Mouse (Mus musculus) adrenal gland, adult 8-10 months (tissue): ENCODE measurements around the gene Lrrfip1. TPM values are rescaled to one million over a fixed set of nuclear protein-coding genes. Genes with fewer than 3 reads are reported as not detected.
A peak's percentile ranks its signal among the peaks of the same experiment; 100 is the strongest.

Source experiments
- DNase-seq: peaks from one replicate; pipeline ENCODE4 v3.0.0; 2022
- total RNA-seq, 4 experiments: library from RNA; stranded (reverse); gene quantifications; 2 replicates each; pipeline ENCODE4 v1.2.4; 2022

Lrrfip1 gene
- total RNA-seq, 4 experiments from 2014 or later, result 50.3 to 77.4 (median 59.8) TPM

- no peak for DNase-seq
Measured at GRCm38 (mm10) chr1:90998891-90999611, 514 bp downstream of the Lrrfip1 start.

- no peak for DNase-seq
Measured at GRCm38 (mm10) chr1:90999911-91000601, 1.5 kb downstream of the Lrrfip1 start.

GRCm38 (mm10) chr1:91001101-91001500 lies 2.6 kb downstream of the Lrrfip1 start:
- DNase-seq, result no peak

- no peak for DNase-seq
Measured at GRCm38 (mm10) chr1:91001871-91002539, 3.5 kb downstream of the Lrrfip1 start.

- DNase-seq, result no peak
Measured at GRCm38 (mm10) chr1:91002641-91003040, 4.1 kb downstream of the Lrrfip1 start.

GRCm38 (mm10) chr1:91003522-91004253 lies 5.2 kb downstream of the Lrrfip1 start:
- DNase-seq, result no peak

GRCm38 (mm10) chr1:91006037-91006436 lies 7.5 kb downstream of the Lrrfip1 start:
- DNase-seq, result no peak

- no peak for DNase-seq
Measured at GRCm38 (mm10) chr1:91006708-91007107, 8.2 kb downstream of the Lrrfip1 start.

GRCm38 (mm10) chr1:91008147-91008682 lies 9.7 kb downstream of the Lrrfip1 start:
- no peak for DNase-seq

- DNase-seq, result no peak
Measured at GRCm38 (mm10) chr1:91008746-91009145, 10.2 kb downstream of the Lrrfip1 start.

GRCm38 (mm10) chr1:91009266-91009665 lies 10.7 kb downstream of the Lrrfip1 start:
- peak; percentile 60 for DNase-seq

- DNase-seq, result no peak
Measured at GRCm38 (mm10) chr1:91010216-91010615, 11.7 kb downstream of the Lrrfip1 start.

GRCm38 (mm10) chr1:91010716-91011115 lies 12.2 kb downstream of the Lrrfip1 start:
- DNase-seq, result no peak

- no peak for DNase-seq
Measured at GRCm38 (mm10) chr1:91011336-91011735, 12.8 kb downstream of the Lrrfip1 start.

GRCm38 (mm10) chr1:91013803-91014202 lies 15.3 kb downstream of the Lrrfip1 start:
- DNase-seq, result no peak

GRCm38 (mm10) chr1:91015571-91015970 lies 17.0 kb downstream of the Lrrfip1 start:
- DNase-seq, result no peak

GRCm38 (mm10) chr1:91017111-91017758 lies 18.7 kb downstream of the Lrrfip1 start:
- no peak for DNase-seq

GRCm38 (mm10) chr1:91019346-91019745 lies 20.8 kb downstream of the Lrrfip1 start:
- DNase-seq, result no peak

GRCm38 (mm10) chr1:91021304-91021703 lies 22.8 kb downstream of the Lrrfip1 start:
- DNase-seq, result no peak

GRCm38 (mm10) chr1:91022157-91022895 lies 23.8 kb downstream of the Lrrfip1 start:
- DNase-seq, result no peak

GRCm38 (mm10) chr1:91023230-91023629 lies 24.7 kb downstream of the Lrrfip1 start:
- no peak for DNase-seq
